Mouse (Mus musculus) G1E (cell line): ENCODE results near the gene Ggps1. TPM values are rescaled to one million over a fixed set of nuclear protein-coding genes. Genes with fewer than 3 reads are reported as not detected.
A peak's percentile ranks its signal among the peaks of the same experiment; 100 is the strongest.

ENCODE experiments used
- ATAC-seq: 2 replicates; pipeline ENCODE4 v1.8.0; 2016; ENCODE audit warnings: mild to moderate bottlenecking; ENCODE audit not compliant: insufficient number of reproducible peaks, poor library complexity, low FRiP score, severe bottlenecking; ENCODE audit errors: extremely low read depth
- DNase-seq: peaks from one replicate; pipeline ENCODE4 v3.0.0; 2012; ENCODE audit warnings: low spot score
- H3K27me3 ChIP-seq: 2 replicates; pipeline ENCODE4 v1.6.1; 2012; ENCODE audit warnings: mild to moderate bottlenecking, low read length, inconsistent platforms; ENCODE audit not compliant: insufficient read depth
- H3K36me3 ChIP-seq: replicated peaks from 2 replicates; pipeline ENCODE3; 2012; ENCODE audit warnings: mild to moderate bottlenecking, inconsistent platforms
- H3K4me1 ChIP-seq: 2 replicates; pipeline ENCODE4 v1.6.1; 2012; ENCODE audit warnings: low read depth, low read length, inconsistent platforms, mixed read lengths; ENCODE audit not compliant: insufficient read depth
- H3K4me3 ChIP-seq: 2 replicates; pipeline ENCODE4 v1.5.1; 2012; ENCODE audit warnings: low read depth, mild to moderate bottlenecking, inconsistent platforms, low read length, moderate library complexity, mixed read lengths
- H3K9me3 ChIP-seq: replicated peaks from 2 replicates; pipeline ENCODE4 v1.6.1; 2012; ENCODE audit warnings: inconsistent platforms
- CTCF ChIP-seq: IDR thresholded peaks from 2 replicates; pipeline ENCODE4 v1.5.1; 2012; ENCODE audit warnings: low read depth, low read length, inconsistent platforms, mixed read lengths
- GATA1 ChIP-seq: IDR thresholded peaks from 2 replicates; pipeline ENCODE4 v1.6.1; 2012; ENCODE audit warnings: borderline replicate concordance, low read length, inconsistent platforms, mixed read lengths
- GATA2 ChIP-seq: IDR thresholded peaks from 2 replicates; pipeline ENCODE4 v1.6.1; 2012; ENCODE audit warnings: low read depth, low read length, inconsistent platforms, borderline replicate concordance
- POLR2AphosphoS5 ChIP-seq: IDR thresholded peaks from 2 replicates; pipeline ENCODE4 v1.6.1; 2012; ENCODE audit warnings: low read depth, low read length, inconsistent platforms; ENCODE audit not compliant: insufficient replicate concordance
- TAL1 ChIP-seq: conservative IDR thresholded peaks from 2 replicates; pipeline ENCODE4 v1.6.1; 2012; ENCODE audit warnings: low read depth, low read length, inconsistent platforms, mixed read lengths
- polyA plus RNA-seq: library from polyadenylated mRNA; stranded (reverse); fragments of >175 nt; gene quantifications from 2 replicates; pipeline ENCODE4 v1.2.3, GENCODE M21; 2012
- total RNA-seq, 2 experiments: library from RNA; stranded (forward) in 1 of 2; stranded (reverse) in 1 of 2; fragments of 200-1000 nt in 1 of 2; fragments of >200 nt in 1 of 2; fragmentation: Nextera tagmentation in 1 of 2; gene quantifications; 2 replicates each; pipeline ENCODE4 v1.2.3; 2014 to 2017

Ggps1 gene
- total and polyA plus RNA-seq, 3 experiments: 2.5 to 60.4 (median 44.9) TPM

GRCm38 (mm10) chr13:14074371-14074770, 11.1 kb upstream of the Ggps1 start:
- TF ChIP-seq GATA2 (no peak), POLR2AphosphoS5 (no peak), GATA1 (no peak), CTCF (no peak), TAL1 (no peak)
- no peak for DNase-seq
- Histone ChIP-seq H3K4me3 (no peak overlapping the region), H3K4me1 (peaks cover 7% of the 10 kb centered on the region; the same call in 1 of the 2 replicates), H3K9me3 (no peaks in the 10 kb centered on the region), H3K27me3 (no peaks in the 10 kb centered on the region), H3K36me3 (peaks cover 38% of the 10 kb centered on the region)
- no peak for ATAC-seq

GRCm38 (mm10) chr13:14069291-14069690, 6.0 kb upstream of the Ggps1 start:
- no peak for TF ChIP-seq POLR2AphosphoS5
- TF ChIP-seq TAL1: no peak
- TF ChIP-seq CTCF: no peak
- TF ChIP-seq GATA2: no peak
- TF ChIP-seq GATA1: no peak
- ATAC-seq: no peak
- peaks cover 52% of the 10 kb centered on the region for H3K36me3 ChIP-seq

DNA sequence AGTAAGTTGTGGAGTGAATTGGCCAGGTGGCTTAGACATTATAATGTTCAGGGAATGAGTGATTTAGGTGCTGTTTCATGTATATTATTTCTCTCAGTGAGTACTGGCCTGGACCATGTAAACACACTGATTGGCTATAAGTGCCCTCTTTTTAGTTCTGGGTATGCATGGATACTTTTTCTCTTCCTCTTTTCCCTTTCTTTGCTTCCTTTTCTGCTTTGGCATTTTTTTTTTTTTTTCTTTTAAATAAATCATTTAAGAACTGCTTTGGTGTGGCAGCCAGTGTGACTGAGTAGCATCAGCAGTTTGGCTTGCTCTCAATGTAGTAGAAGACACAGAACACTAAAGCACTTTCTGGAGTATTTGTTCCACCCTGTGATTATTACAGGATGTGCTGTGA, 4.7 kb upstream of the Ggps1 start:
- no peak for DNase-seq
- no peak for ATAC-seq
- H3K4me1 ChIP-seq: peaks cover 21% of the 10 kb centered on the region

More at GRCm38 (mm10) chr13:14069291-14069690, 6.0 kb upstream of the Ggps1 start:
- Histone ChIP-seq H3K4me1 (peaks cover 21% of the 10 kb centered on the region), H3K27me3 (no peaks in the 10 kb centered on the region), H3K4me3 (no peak overlapping the region), H3K9me3 (no peaks in the 10 kb centered on the region)
- no peak for DNase-seq

DNA sequence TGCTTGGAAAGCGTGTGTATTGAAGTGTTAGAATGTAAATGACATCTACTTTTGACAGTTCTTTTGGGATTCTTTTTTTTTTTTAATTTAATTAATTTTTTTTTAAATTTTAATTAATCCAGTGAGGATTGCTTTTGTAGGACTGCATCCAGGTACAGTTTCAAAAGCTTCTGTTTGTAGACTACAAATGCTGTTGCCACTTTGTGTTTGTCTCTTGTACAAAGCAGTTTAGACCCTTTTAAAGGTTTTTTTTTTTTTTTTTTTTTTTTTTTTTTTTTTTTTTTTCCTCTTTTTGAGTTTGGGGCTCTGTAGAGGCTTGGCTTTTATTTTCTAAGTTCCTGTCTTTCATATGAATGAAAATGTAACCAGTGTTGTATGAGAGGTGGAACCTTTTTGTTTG, 2.4 kb upstream of the Ggps1 start:
- H3K4me3 ChIP-seq: no peak overlapping the region
- no peak for TF ChIP-seq GATA2
- no peak for TF ChIP-seq CTCF
- TF ChIP-seq TAL1: no peak
- no peak for TF ChIP-seq POLR2AphosphoS5
- TF ChIP-seq GATA1: no peak

More for the DNA sequence above, 4.7 kb upstream of the Ggps1 start:
- TF ChIP-seq CTCF (no peak), POLR2AphosphoS5 (no peak), GATA2 (no peak), TAL1 (no peak), GATA1 (no peak)
- no peaks in the 10 kb centered on the region for H3K9me3 ChIP-seq
- H3K27me3 ChIP-seq: no peaks in the 10 kb centered on the region
- H3K36me3 ChIP-seq: peaks cover 47% of the 10 kb centered on the region
- no peak overlapping the region for H3K4me3 ChIP-seq

GRCm38 (mm10) chr13:14065028-14065380, 1.7 kb upstream of the Ggps1 start:
- Histone ChIP-seq H3K27me3 (no peaks in the 10 kb centered on the region), H3K36me3 (peaks cover 39% of the 10 kb centered on the region), H3K4me3 (peak overlapping the region; percentile 87), H3K9me3 (no peaks in the 10 kb centered on the region), H3K4me1 (peaks cover 28% of the 10 kb centered on the region)
- ATAC-seq: no peak
- TF ChIP-seq TAL1 (no peak), GATA2 (no peak), GATA1 (no peak), POLR2AphosphoS5 (no peak), CTCF (no peak)
- DNase-seq: no peak

More for the DNA sequence above, 2.4 kb upstream of the Ggps1 start:
- ATAC-seq (no peak), DNase-seq (no peak)
- Histone ChIP-seq H3K9me3 (no peaks in the 10 kb centered on the region), H3K27me3 (no peaks in the 10 kb centered on the region), H3K36me3 (peaks cover 37% of the 10 kb centered on the region), H3K4me1 (peaks cover 26% of the 10 kb centered on the region)

GRCm38 (mm10) chr13:14064341-14065027, 1.2 kb upstream of the Ggps1 start:
- Histone ChIP-seq H3K9me3 (no peaks in the 10 kb centered on the region), H3K27me3 (no peaks in the 10 kb centered on the region), H3K4me3 (peak overlapping the region; percentile 87), H3K4me1 (peaks cover 28% of the 10 kb centered on the region), H3K36me3 (peaks cover 38% of the 10 kb centered on the region)
- DNase-seq (peak; percentile 40), ATAC-seq (no peak)
- TF ChIP-seq GATA2 (no peak), GATA1 (no peak), POLR2AphosphoS5 (no peak), TAL1 (no peak), CTCF (no peak)

- H3K4me3 ChIP-seq: peak overlapping the region; percentile 87
- peaks cover 26% of the 10 kb centered on the region for H3K4me1 ChIP-seq
- no peaks in the 10 kb centered on the region for H3K27me3 ChIP-seq
- no peak for TF ChIP-seq CTCF
- TF ChIP-seq GATA1: no peak
- TF ChIP-seq TAL1: no peak
- no peak for TF ChIP-seq POLR2AphosphoS5
- H3K9me3 ChIP-seq: no peaks in the 10 kb centered on the region
- peaks cover 39% of the 10 kb centered on the region for H3K36me3 ChIP-seq
- DNase-seq: no peak
- ATAC-seq: no peak
Observed at GRCm38 (mm10) chr13:14063942-14064271, 619 bp upstream of the Ggps1 start.
